Mouse (Mus musculus) small intestine, adult 2 months (tissue): ENCODE results near the gene Cilp. TPM values are rescaled to one million over a fixed set of nuclear protein-coding genes. Genes with fewer than 3 reads are reported as not detected.
A peak's percentile ranks its signal among the peaks of the same experiment; 100 is the strongest.
"Not testable (repeated sequence)": the region's sequence is repeated elsewhere in the genome, so short reads cannot be mapped to it uniquely, and the experiment has no call there.

ENCODE experiments used
- H3K27ac ChIP-seq: fragments of 200-500 bp; 2 replicates; pipeline ENCODE4 v1.5.1; 2012; ENCODE audit warnings: low read depth, low read length, control low read depth, inconsistent platforms; ENCODE audit not compliant: insufficient read depth
- H3K27me3 ChIP-seq: fragments of 200-500 bp; 2 replicates; pipeline ENCODE4 v1.6.1; 2012; ENCODE audit warnings: mild to moderate bottlenecking, moderate library complexity, low read length, inconsistent platforms; ENCODE audit not compliant: control insufficient read depth, insufficient read depth
- H3K36me3 ChIP-seq: fragments of 200-500 bp; 2 replicates; pipeline ENCODE4 v1.6.1; 2012; ENCODE audit warnings: mild to moderate bottlenecking, low read length, control low read depth, inconsistent platforms; ENCODE audit not compliant: control insufficient read depth, insufficient read depth
- H3K4me1 ChIP-seq: fragments of 200-500 bp; 2 replicates; pipeline ENCODE4 v1.6.1; 2012; ENCODE audit warnings: low read length, inconsistent platforms, mixed read lengths; ENCODE audit not compliant: control insufficient read depth, insufficient read depth, insufficient read length
- H3K4me3 ChIP-seq: fragments of 200-500 bp; 2 replicates; pipeline ENCODE4 v1.5.1; 2012; ENCODE audit warnings: low read depth, mild to moderate bottlenecking, control low read depth, inconsistent platforms, low read length, moderate library complexity
- CTCF ChIP-seq: fragments of 200-500 bp; IDR thresholded peaks from 2 replicates; pipeline ENCODE4 v1.5.1; 2012; ENCODE audit warnings: low read depth, mild to moderate bottlenecking, control low read depth, inconsistent platforms, low read length, moderate library complexity, mixed read lengths; ENCODE audit not compliant: insufficient replicate concordance, insufficient read length; ENCODE audit errors: extremely low read depth
- POLR2A ChIP-seq: fragments of 200-500 bp; IDR thresholded peaks from 2 replicates; pipeline ENCODE4 v1.6.1; 2012; ENCODE audit warnings: low read depth, mild to moderate bottlenecking, control low read depth, inconsistent platforms, low read length, moderate library complexity
- WGBS: fragments of 180-500 bp; shearing (Covaris S2); methylation state at CpG from one replicate; pipeline ENCODE4 v1.1.7; 2018; 5-methylcytosine and 5-hydroxymethylcytosine counted together
- polyA plus RNA-seq: library from polyadenylated mRNA; depleted of rRNA; stranded (reverse); fragments of >200 nt; gene quantifications from 2 replicates; pipeline ENCODE4 v1.2.3, GENCODE M21; 2012

The Cilp gene
- polyA plus RNA-seq, 1 experiment = 1.7 TPM

- Histone ChIP-seq H3K4me3 (no peak overlapping the region), H3K27me3 (no peaks in the 10 kb centered on the region), H3K36me3 (no peaks in the 10 kb centered on the region), H3K27ac (no peak overlapping the region), H3K4me1 (no peaks in the 10 kb centered on the region)
- TF ChIP-seq POLR2A (no peak), CTCF (no peak)
- 87% methylated on average over 5 of the region's 5 CpGs for WGBS
Measured at GRCm38 (mm10) chr9:65281536-65282151, 16.7 kb downstream of the Cilp start.

- H3K27ac ChIP-seq = no peak overlapping the region
- H3K4me1 ChIP-seq = no peaks in the 10 kb centered on the region
- TF ChIP-seq POLR2A = no peak
- TF ChIP-seq CTCF = peak; percentile 36; the same call in 1 of the 2 replicates
- 3% methylated on average over 3 of the region's 3 CpGs for WGBS
- H3K4me3 ChIP-seq = no peak overlapping the region
- no peaks in the 10 kb centered on the region for H3K36me3 ChIP-seq
- no peaks in the 10 kb centered on the region for H3K27me3 ChIP-seq
Measured at GRCm38 (mm10) chr9:65283301-65283700, 18.3 kb downstream of the Cilp start.

- H3K36me3 ChIP-seq, H3K27me3 ChIP-seq, H3K27ac ChIP-seq, H3K4me3 ChIP-seq, H3K4me1 ChIP-seq: not testable (repeated sequence)
- WGBS = 75% methylated on average over 5 of the region's 5 CpGs
Measured at GRCm38 (mm10) chr9:65288252-65288651, 23.3 kb downstream of the Cilp start.

GRCm38 (mm10) chr9:65289988-65290387 is 25.0 kb downstream of the Cilp start:
- no peak overlapping the region for H3K27ac ChIP-seq
- WGBS = 31% methylated on average over 4 of the region's 4 CpGs
- no peak overlapping the region for H3K4me3 ChIP-seq
- H3K4me1 ChIP-seq = no peaks in the 10 kb centered on the region; the same call in 1 of the 2 replicates
- H3K27me3 ChIP-seq = no peaks in the 10 kb centered on the region
- no peaks in the 10 kb centered on the region for H3K36me3 ChIP-seq
- TF ChIP-seq CTCF = no peak
- no peak for TF ChIP-seq POLR2A

GRCm38 (mm10) chr9:65292421-65292820 is 27.4 kb downstream of the Cilp start:
- 78% methylated on average over 3 of the region's 3 CpGs for WGBS
- Histone ChIP-seq H3K27me3 (no peaks in the 10 kb centered on the region), H3K36me3 (no peaks in the 10 kb centered on the region), H3K4me1 (no peaks in the 10 kb centered on the region; the same call in 1 of the 2 replicates), H3K27ac (no peak overlapping the region), H3K4me3 (no peak overlapping the region)
- TF ChIP-seq POLR2A (no peak), CTCF (no peak)

GRCm38 (mm10) chr9:65293119-65293518 is 28.1 kb downstream of the Cilp start:
- Histone ChIP-seq H3K27ac (peak overlapping the region; percentile 71; the same call in 1 of the 2 replicates), H3K27me3 (no peaks in the 10 kb centered on the region), H3K36me3 (0 out of 2 replicates have a peak, but pooled peaks cover 3% of the 10 kb centered on the region), H3K4me1 (no peaks in the 10 kb centered on the region; the same call in 1 of the 2 replicates), H3K4me3 (no peak overlapping the region)
- 4% methylated on average over 5 of the region's 5 CpGs for WGBS
- no peak for TF ChIP-seq POLR2A
- TF ChIP-seq CTCF = no peak

- TF ChIP-seq CTCF = no peak
- TF ChIP-seq POLR2A = no peak
- under 1% methylated on average over 9 of the region's 9 CpGs for WGBS
Measured at GRCm38 (mm10) chr9:65293580-65293972, 28.6 kb downstream of the Cilp start.

GRCm38 (mm10) chr9:65293973-65294715 is 29.2 kb downstream of the Cilp start, which contains the start of gene Clpx:
Clpx (plus strand) TSS chr9:65294260.
- TF ChIP-seq POLR2A (peak; percentile 88), CTCF (peak; percentile 16; the same call in 1 of the 2 replicates)
- Histone ChIP-seq H3K27ac (peak within 1 kb of the TSS; percentile 71), H3K36me3 (0 out of 2 replicates have a peak, but pooled peaks cover 3% of the 10 kb centered on the region), H3K4me1 (no peaks in the 10 kb centered on the region; the same call in 1 of the 2 replicates), H3K27me3 (no peaks in the 10 kb centered on the region), H3K4me3 (peak within 1 kb of the TSS; percentile 87)
- WGBS = under 1% methylated on average over 71 of the region's 71 CpGs

More at GRCm38 (mm10) chr9:65293580-65293972, 28.6 kb downstream of the Cilp start:
- Histone ChIP-seq H3K36me3 (0 out of 2 replicates have a peak, but pooled peaks cover 3% of the 10 kb centered on the region), H3K27me3 (no peaks in the 10 kb centered on the region), H3K4me3 (peak overlapping the region; percentile 52), H3K27ac (peak overlapping the region; percentile 71), H3K4me1 (no peaks in the 10 kb centered on the region; the same call in 1 of the 2 replicates)
